Mouse (Mus musculus): ENCODE data around the gene Rassf1.
A peak's percentile ranks its signal among the peaks of the same experiment; 100 is the strongest.

Rassf1 gene

GRCm38 (mm10) chr9:107551117-107551889, at the start of gene Rassf1:
Rassf1 (plus strand) TSS chr9:107551555.
- DNase-seq (ENCODE audit: low spot score in 2 of 2) = no peak

DNA sequence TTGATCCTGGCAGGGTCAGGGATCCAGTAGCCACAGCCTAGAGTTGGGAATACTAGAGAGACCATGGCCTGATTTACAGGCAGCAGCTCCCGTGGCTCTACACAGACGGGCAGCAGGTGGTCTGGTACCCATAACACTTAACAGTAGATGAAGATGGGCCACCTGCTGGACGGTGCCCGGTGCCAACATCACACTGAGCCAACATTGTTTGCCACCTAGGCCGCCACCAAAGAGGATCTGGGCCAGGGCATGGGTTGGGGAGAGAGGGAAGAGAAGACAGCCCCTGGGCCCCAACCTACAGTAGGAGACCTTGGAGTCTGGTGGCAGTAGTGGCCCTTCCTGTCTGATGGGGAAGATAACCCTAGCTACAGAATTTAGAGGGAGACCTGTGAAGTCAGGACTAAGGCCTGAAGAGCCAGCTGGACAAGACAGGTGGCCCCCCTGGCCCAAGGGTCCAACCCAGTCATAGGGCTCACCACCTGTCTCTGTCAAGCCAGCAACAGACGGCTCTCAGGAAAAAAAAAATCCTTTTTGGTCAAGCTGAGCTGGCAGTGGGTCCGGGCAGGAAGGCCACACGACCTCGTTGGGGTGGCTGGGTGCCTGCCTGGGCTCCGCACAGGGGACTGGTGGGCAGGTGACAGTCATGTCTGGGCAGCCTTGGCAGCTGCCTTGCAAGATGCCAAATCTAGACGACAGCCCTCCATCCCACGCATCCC, 49.1 kb upstream of the Rassf1 start:
- DNase-seq (ENCODE audit: low spot score in 2 of 2) = no peak

DNA sequence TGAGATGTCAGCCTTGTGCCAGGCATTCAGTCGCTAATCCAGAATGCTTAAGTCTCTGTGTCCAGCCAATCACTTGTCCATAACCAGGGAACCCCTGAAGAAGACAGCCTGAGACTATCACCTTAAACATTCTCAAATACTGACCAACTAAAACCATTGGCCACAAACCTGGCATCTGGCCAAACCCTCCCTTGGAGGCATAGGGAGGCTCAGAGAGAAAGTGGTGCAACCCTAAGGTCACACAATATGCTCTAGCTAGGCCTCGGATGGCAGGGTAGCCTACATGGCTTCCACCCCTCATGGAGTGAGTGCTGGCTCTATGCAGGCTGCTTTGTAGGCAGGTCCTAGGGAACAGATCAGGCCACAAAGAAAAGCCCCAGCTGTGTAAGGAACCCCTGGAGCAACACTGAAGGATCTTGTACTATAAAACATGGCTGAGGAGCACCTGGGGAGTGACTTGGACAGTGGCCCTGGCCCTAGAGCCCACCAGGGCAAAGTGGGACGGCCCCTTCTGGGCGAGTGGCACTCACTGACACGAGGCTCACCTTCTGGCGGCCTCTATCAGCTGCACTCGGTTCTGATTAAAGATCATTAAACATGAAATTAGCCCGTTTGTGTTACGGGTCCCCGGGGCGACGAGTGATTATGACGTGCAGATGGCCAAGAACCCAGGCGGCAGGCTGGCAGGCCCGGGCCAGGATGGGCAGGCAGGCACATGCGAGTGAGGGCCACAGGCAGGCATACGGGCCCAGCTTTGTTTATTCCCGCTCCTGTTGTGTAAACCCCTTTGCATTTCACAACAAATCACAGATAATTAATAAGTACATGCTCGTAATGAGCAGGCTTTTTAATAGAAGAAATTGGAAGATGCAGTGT, 46.5 kb upstream of the Rassf1 start:
- DNase-seq (ENCODE audit: low spot score in 2 of 2) = no peak

GRCm38 (mm10) chr9:107508266-107508665, 43.1 kb upstream of the Rassf1 start:
- peak; percentile 82 to 85 for DNase-seq (ENCODE audit: low spot score in 2 of 2)

GRCm38 (mm10) chr9:107510384-107511100, 40.8 kb upstream of the Rassf1 start:
- DNase-seq (ENCODE audit: low spot score in 2 of 2) = no peak

DNA sequence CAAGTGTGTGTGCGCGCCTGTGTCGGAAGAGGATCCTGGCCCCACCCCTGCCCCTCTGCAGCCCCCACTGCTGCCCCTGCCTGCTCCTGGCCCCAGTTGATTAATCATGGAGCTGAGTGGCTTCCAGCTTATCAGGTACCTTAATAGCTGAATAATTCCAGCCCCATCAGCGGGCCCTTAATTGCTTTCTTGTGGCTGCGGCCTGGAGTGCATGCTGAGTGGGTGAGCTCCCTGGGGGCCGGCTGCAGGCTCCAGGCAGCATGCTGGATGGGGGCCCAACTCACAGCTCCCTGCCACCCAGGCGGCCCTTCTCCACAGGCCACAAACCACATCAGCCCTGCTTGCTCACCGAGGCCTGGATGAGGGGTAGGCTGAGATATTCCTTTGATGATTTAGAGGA, 39.9 kb upstream of the Rassf1 start:
- DNase-seq (ENCODE audit: low spot score in 2 of 2) = peak in 1 of 2 experiments; percentile 29

DNA sequence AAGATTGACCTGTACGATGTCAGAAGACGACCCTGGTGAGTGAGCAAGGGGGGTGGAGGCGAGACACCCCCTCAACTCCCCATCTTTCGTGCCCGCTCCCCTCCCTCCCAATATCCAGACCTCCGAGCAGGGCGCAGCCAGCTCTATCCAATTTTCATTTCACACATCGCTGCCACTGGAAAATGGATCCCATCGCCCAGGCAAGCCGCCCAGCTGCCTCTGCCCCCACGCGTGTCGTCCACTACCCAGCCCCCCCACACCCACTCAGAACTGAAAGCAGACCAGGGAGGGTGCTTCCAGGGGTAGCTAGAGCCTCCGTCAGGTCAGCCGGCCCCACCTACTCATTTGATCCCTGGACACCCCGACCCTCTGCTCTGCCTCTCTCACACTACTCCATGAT, 39.0 kb upstream of the Rassf1 start:
- DNase-seq (ENCODE audit: low spot score in 2 of 2) = no peak

DNA sequence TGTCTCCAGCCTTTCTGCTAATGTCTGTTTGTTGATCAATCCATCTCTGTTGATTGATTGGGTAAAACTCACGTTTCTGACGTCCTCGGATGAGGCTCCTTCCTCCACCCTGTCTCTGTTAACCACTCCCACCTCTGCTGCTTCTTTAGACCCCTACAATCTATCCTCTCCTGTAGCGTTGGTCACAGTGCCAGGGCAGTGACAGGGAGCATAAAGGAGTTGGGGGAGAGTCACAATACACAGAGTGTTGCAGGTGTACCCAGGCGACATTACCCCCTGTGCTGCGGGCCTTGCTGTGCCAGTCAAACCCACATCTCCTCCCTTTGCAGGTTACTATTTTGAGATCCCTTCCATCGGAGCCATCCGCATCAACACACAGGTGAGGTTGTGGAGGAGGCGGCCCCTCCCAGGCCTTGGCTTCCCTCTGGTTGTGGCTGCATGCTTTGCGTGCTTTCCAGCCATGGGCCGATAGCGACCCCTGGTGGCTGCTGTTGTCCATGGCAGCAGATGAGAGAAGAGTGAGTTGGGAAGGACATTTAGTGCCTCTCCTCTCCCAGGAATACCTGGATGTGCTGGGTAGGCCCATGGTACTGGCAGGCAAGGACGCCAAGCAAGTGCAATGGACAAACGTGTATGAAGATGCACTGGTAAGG, 36.9 kb upstream of the Rassf1 start:
- DNase-seq (ENCODE audit: low spot score in 2 of 2) = peak; percentile 89 to 93

GRCm38 (mm10) chr9:107520331-107520730, 31.0 kb upstream of the Rassf1 start:
- no peak for DNase-seq (ENCODE audit: low spot score in 2 of 2)

DNA sequence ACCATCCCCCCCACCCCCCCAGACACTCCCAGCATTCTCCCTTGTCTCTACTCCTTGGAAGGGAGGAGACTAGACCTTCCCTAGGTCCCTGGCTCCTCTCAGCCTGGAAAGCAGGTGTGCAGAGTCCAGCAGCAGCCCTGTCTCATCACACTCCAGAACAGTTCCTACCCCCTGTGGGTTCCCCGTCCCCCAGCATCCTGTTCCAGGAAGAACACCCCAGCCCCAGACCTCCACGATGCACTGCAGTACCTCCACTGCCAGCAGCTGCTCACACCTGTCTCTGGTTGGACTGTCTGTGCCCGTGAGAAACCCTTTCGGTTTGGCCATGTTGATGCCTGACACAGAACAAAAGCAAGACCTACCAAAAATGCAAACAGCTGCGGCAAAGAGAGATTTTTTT, 30.2 kb upstream of the Rassf1 start:
- no peak for DNase-seq (ENCODE audit: low spot score in 2 of 2)

GRCm38 (mm10) chr9:107521711-107522399, 29.5 kb upstream of the Rassf1 start:
- no peak for DNase-seq (ENCODE audit: low spot score in 2 of 2)

- no peak for DNase-seq (ENCODE audit: low spot score in 2 of 2)
These were observed 29.0 kb upstream of the Rassf1 start for GRCm38 (mm10) chr9:107522400-107522711.

GRCm38 (mm10) chr9:107526198-107527026, 24.9 kb upstream of the Rassf1 start:
- DNase-seq (ENCODE audit: low spot score in 2 of 2) = peak; percentile 87 to 88

DNA sequence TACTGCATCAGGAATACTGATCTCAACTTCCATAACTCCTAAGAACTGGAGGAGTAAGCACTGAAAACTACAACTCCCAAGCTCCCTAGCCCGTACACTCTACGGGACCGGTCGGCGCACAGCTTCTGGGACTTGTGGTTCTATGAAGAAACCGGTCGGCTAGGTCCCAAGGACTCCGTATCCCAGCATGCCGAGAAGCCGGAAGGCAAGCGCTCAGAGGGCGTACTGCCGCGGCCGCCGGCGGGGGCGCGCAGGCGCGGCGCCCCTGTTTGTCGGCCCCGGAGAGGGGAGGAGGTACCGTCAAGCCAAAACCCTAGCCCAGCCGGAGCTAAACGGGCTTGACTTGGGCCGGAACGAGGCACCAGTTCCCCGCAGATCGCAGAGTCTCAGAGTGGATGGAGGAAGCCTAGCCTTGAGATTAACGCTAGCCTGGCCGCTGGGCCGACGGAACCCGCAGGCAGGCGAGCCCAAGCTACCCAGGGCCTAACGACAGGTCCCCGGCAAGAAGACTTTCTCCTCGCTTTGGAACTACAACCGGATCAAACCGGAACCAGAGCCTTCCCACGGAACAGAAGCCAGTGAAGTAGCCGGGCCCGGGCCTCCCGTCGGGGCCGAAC, 17.5 kb upstream of the Rassf1 start, which contains the start of gene Tmem115:
TSS of gene Tmem115 (plus strand) at position 155 of the 617 bp plus-strand sequence.
- DNase-seq (ENCODE audit: low spot score in 2 of 2) = peak; percentile 96 to 98

- no peak for DNase-seq (ENCODE audit: low spot score in 2 of 2)
These were observed 16.8 kb upstream of the Rassf1 start for GRCm38 (mm10) chr9:107534408-107535202.

GRCm38 (mm10) chr9:107538231-107538630, 13.1 kb upstream of the Rassf1 start:
- peak; percentile 73 to 76 for DNase-seq (ENCODE audit: low spot score in 2 of 2)

GRCm38 (mm10) chr9:107538711-107539110, 12.6 kb upstream of the Rassf1 start:
- DNase-seq (ENCODE audit: low spot score in 2 of 2) = no peak

- DNase-seq (ENCODE audit: low spot score in 2 of 2) = no peak
These were observed 11.4 kb upstream of the Rassf1 start for GRCm38 (mm10) chr9:107539940-107540339.

Data from right cerebral cortex, postnatal 10 days (tissue).